Mouse (Mus musculus) layer of hippocampus, postnatal 14 days (tissue): Measurements from ENCODE around the gene Gm960. TPM values are rescaled to one million over a fixed set of nuclear protein-coding genes. Genes with fewer than 3 reads are reported as not detected.

Source experiments
- DNase-seq, 2 experiments: peaks; one replicate each; pipeline ENCODE4 v3.0.0; 2021 to 2022; ENCODE audit warnings: low spot score in 2 of 2, mixed read lengths in 1 of 2
- total RNA-seq, 2 experiments: library from RNA; stranded (reverse); gene quantifications; 2 replicates each; pipeline ENCODE4 v1.2.3; 2021

Gm960 gene
- total RNA-seq, 2 experiments from 2014 or later = 1.9 to 2.1 TPM

DNA sequence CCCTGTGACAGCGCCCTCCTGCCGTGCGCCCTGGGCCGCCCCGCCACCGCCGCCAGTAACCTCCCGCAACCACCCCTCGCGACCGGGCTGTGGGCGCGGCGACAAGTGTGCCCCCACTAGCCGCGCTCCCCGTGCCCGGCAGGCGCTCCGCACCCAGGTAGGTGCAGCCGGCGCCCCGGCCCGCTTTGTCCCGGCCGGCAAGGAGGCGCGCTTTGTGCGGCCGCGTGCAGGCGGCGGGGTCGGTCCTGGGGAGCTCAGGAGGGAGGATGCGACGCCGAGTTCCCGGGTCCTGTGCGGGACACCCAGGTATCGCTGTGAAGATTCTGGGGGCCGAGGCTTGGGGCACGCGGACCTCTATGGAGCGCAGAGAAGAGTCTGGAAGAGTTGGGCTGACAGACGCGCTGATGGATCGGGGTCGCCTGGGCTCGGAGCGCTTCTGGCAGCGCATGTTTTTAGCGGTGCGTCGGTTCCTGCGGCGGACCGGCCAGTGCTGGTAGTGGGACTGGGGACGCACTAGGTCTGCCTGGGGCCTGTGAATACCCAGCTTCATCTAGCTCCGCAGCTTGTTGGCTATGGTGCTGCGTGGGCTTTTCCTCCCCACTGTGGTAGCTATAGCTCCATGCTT lies 13.8 kb upstream of the Gm960 start:
- DNase-seq = no peak

DNA sequence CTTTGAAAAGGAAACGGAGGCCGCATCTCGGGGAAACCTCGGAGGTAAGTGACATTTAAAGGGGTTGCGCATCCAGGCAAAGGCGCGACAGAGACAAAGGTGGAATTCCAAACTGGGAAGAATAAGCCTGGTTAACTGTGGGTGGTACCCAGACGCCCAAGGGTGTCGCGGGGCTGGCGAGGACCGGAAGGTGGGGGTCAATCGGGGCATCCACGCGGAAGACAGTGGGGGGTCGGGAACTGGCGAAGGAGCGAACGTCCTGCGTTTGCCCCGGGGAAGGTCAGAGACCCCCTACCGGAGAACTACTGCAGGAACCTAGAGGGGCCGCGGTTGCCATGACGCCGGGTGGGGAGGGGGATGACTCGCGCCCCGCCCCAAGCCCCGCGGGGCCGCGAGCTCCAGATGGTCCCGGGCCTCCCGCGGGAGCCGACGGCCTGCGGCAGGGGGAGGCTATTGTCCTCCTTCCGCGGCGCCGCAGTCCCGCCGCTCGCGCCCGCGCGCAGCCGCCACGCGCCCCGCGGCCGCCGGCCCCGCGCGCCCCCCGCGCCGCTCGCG lies 13.2 kb upstream of the Gm960 start:
- DNase-seq = peak in 1 of 2 experiments; percentile 36

DNA sequence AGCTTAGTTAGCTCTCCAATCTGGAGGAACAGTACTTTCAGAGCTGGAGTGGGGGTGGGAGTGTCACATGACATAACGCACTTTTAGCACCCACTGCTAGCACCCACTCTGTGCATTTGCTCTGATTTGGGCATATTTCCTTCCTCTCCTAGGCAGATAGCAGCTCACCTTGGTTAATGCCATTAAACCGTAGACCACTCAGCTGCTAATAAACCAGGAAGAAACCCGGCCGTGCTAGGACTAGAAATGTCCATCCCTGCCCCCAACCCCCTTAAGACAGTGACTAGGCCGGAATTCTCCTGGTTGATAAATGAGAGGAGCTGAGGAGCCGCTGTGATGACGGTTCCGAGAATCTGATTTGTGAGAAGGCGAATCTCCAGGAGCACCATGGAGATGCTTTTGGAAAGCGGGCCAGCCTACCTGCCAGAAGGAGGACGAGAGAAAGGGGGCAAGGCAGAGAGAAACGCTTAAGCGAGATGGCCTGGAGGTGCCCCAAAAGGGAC lies 12.7 kb upstream of the Gm960 start, which contains the start of gene Sptbn2:
TSS of gene Sptbn2 (plus strand) at position 70 of the 503 bp plus-strand sequence.
- DNase-seq = peak; percentile 64 to 88

DNA sequence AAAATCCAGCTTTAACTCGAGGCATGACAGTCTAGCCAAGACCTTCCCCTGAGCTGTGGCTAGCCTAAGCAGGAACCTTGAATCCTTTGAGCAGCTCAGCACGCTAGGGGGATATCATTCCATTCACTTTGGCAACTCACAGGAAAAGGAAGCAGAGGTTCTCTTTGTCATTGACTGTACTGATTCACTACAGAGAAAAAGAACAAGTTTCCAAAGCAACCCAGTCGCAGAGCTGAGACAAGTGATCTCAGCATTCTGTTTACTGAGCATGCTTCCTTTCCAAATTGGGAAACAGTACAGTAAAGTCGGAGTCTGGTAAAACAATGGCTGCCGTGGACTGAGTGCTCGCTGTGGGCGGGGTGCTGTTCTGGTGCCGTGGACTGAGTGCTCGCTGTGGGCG lies 10.3 kb upstream of the Gm960 start:
- DNase-seq = no peak

DNA sequence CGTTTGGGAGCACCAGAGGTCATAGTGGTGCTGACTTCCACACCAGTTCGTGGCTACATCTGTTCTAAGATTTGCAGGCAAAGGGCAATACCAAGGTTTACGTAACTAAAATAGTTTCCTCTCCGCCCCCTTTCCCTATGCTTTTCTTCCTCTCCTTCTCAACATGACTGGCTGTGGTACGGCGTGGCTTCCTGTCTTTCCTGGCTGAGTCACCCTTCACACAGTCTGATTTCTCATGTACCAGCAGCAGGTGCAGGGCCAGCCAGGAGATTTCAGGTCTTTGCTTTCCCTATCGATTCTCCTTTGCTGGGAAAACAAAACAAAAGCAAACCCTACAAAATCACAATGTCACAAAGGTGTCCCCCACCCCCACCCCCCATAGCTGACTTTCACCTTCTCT lies 2.8 kb upstream of the Gm960 start:
- DNase-seq = no peak

DNA sequence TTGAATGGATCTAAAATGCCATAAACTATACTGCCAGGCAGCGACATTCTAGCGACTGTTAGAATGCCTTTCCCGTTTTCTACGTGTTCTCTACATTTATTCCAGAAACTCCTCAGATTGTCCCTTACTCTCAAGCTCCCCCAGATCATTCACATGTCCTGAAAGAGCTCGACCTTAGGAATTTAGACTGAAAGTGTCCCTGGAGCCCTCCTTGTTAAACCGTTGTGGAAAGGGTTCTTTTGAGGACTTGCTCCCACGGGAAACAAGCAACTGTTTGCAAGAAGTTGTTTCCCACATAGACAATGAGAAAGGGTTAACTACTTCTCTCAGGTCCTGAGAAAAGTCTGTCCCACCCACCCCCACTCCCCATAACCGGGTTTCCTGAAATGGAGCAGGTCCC lies 2.2 kb upstream of the Gm960 start:
- DNase-seq = no peak

DNA sequence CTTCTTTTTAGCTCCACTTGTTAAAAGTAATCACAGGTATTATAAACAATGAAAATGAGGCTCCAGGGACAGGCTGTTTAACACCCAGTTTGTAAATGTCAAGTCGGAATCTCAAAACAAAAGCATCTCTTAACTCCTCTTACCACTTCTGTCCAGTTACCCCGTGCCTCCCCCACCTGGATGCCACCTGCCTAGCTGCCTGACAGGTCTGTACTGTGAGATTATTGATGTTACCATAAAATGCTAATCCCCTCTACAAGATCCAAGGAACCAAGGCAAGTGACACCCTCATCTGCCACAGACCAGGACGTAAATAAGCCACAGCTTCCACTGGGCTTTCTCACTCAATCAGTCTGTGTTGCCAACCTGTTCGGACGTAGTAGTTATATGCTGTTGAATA lies 1.4 kb upstream of the Gm960 start:
- DNase-seq = no peak

DNA sequence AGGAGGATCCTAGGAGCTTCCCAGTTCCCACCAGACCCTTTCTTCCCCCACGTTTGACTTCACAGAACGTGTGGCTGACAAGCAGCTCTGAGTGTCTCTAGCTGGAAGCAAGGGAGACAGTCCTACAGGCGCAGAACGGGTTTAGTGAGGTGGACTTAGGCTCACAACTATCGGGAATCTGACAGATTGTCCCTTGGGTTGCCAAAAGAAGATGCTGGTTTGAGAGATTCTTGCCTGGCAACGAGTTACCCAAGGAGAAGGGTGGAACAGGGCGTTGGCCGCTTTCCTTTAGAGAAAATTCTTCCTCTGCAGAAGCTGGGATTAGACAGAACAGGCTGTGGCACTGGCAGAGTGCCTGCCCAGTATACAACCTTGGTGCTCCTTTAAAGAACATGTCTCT lies 388 bp upstream of the Gm960 start:
- peak; percentile 43 to 48 for DNase-seq

DNA sequence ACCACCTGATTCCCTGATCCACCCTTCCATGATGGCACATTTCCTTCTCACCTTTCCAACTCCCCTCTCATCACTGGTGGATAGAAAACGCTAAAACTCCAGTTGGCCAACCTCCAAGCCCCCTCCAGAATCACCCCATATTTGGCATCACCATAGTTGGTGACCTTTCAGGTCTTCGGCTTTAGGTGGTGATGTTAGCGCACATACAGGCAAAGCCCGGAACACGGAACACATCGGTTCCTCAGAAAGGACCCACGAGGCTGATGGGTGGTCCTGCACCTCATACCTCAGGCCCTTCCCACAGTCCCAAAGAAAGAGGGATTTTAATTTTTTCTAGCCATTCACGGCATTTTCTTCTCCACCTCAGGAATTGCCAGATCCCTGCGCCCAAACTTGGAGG lies 747 bp downstream of the Gm960 start:
- DNase-seq = no peak

DNA sequence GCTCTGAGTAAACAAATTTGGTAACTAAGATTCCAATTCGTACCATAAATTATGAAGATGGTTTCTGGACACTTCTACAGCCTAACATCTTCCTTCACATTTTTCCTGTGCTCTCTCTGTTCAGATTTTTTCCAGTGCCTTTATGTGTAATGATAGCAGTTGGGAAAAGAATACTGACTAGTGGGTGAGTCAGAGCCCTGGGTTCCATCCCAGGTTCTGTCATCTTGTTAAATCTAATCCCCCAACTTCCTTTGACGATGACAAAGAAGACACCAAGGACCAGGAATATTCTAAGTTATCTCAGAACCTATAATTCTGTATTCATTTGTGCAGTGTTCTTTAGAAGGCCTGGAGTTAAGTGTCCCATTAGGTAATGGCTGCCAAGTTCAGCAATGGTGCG lies 1.3 kb downstream of the Gm960 start:
- no peak for DNase-seq

DNA sequence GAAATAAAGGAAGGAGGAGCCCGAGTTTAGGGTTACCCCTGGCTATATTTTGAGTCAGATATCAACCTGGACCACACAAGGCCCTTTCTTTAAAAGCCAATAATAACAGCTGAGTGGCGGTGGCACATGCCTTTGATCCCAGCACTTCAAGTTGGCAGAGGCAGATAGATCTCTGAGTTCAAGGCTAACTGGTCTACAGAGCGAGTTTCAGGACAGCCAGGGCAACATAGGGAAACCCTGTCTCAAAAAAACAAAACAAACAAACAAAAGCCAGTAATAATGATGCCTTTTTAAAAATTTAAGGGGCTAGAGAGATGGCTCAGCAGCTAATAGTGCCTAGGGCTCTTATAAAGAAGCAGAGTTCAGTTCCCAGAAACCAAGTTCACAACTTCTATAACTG lies 4.1 kb downstream of the Gm960 start:
- DNase-seq = no peak

DNA sequence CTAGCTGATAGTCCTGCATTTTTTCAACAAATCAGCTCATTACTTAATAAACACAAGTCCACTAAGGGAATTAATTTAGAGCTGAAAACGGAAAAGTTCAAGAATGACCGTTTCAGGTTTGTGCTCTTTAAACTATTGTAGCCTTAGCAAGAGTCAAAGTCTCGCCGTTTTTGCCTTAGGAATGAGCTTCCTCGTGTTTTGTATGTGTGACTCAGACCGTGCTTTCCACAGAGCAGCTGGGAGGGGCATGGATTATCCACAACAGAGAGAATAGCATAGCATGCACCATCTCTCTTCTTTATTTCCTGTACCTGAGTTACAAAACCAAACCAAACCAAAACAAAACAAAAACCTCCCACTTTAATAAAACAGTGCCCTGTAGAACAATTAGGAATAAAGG lies 26.1 kb downstream of the Gm960 start:
- DNase-seq = no peak

DNA sequence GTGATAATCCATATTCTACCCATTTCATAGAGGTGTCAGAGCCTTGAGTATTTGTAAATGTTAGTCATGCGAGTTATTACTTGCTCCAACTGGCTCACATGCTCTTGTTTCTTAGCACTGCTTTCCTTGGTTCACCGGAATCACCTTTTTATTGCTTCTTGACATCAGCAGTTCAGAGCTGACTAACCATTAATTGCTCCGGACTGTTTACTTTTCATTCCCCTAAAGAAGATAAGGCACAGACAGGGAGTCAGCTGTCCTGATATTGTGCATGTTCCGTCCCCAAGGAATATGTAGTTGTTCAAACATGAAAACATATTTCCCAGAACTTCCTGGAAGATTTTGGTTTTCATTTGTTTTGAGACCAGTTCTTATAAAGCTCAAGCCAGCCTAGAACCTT lies 27.7 kb downstream of the Gm960 start:
- no peak for DNase-seq

DNA sequence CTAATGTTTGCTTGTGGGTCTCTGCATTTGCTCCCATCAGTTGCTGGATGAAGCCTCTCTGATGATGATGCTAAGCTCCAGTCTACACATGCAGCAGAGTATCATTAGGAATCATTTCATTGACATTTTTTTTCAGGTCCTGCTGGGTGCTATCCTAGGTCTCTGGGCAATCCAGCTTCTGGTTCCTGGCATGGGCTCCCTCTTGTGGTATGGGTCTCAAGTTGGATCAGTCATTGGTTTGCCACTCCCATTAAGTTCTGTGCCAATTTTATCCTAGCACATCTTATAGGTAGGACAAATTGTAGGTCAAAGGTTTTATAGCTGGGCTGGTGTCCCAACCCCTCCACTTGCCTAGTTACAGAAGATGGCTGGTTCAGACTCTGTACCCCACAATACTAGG lies 31.7 kb downstream of the Gm960 start:
- no peak for DNase-seq

DNA sequence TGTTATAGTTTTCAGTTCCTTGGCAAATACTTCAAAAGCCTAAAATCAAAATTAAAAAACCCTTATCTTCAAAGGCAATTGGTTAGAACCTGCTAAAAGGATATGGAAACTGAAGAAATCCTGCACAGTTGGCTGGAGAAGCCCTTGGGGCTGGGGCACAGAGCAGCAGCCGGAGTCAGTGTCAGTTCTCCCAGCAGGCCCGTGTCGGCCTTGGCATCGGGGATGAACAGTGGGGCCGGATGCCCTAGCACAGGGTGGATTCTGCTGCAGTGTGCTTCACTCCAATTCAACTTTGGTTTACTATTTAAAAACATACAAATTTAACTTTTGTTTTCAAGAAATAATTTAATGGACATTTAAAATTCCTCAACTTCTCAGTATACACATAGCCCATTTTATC lies 40.3 kb downstream of the Gm960 start:
- no peak for DNase-seq

DNA sequence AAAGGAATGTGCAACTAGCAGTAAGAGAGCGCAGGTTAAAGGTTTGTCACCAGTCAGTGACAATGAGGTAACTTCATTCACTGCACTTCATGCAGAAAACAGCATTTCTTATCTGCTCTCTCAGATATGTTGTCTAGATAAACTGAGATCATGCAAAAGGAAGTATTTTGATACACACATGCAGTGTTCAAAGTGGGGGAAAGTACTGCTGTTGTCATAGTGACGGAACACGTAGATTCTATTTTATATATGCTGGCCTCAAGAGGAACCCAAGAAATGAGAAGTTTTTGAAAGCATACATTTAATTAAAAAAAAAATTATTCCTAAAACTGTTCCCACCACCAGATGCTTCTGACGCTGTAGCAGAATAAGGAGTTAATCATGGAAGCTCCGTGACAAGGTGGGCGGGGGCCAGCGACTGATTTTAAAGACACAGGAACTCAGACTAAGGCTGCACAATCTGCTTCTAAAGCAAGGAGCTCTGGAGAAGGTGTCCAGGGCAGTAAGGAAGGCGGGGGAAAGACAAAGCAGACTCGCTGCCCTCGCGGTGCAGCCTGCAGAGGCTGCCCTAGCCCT lies 51.5 kb downstream of the Gm960 start:
- peak in 1 of 2 experiments; percentile 47 for DNase-seq

DNA sequence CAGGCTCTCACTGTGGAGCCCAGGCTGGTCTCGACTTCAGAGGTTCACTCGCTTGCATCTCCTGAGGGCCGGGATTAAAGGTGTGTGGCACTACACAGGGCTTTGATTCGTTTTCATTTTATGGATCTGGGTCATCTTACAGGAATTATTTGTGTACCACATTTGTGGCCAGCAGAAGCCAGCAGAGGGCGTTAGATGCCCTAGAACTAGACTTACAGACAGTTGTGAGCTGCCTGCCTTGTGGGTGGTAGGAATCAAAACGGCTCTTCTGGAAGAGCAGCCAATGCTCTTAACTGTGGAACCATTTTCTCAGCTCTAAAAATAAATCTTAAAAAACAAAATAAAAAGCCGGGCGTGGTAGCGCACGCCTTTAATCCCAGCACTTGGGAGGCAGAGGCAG lies 54.2 kb downstream of the Gm960 start:
- peak; percentile 60 to 78 for DNase-seq

DNA sequence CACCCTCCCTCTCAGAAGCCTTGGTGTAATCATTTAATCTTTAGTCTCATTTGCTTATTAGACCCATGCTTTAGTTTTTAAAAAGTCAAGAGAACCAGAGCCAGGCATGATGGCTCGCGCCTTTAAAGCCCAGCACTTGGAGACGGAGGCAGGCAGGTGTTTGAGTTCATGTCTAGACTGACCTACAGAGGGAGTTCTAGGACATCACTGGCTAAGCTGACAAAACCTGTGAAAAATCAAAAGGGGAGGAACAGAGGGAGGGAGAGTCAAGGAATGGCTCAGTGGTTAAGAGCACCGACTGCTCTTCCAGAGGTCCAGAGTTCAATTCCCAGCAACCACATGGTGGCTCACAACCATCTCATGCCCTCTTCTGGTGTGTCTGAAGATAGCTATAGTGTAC lies 62.5 kb downstream of the Gm960 start:
- DNase-seq = no peak

DNA sequence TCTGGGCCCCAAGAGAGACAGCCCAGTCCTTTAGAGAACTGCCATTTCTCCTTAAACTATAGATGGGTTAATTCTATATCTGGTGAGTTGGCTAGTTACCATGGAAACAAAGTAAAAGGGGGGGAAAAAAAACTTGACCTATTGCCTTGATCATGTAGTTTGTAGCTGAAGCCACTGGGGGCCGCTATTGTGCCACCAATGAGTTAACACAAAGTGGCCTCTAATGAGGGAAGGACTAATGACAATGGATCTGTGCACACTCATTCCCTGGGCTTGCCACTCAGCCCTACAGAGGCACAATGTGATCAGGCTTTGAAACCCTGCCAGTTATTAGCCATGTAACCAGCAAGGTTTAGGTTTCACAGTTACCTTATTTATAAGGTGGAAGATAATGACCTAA lies 69.6 kb downstream of the Gm960 start:
- DNase-seq = peak; percentile 66 to 80

DNA sequence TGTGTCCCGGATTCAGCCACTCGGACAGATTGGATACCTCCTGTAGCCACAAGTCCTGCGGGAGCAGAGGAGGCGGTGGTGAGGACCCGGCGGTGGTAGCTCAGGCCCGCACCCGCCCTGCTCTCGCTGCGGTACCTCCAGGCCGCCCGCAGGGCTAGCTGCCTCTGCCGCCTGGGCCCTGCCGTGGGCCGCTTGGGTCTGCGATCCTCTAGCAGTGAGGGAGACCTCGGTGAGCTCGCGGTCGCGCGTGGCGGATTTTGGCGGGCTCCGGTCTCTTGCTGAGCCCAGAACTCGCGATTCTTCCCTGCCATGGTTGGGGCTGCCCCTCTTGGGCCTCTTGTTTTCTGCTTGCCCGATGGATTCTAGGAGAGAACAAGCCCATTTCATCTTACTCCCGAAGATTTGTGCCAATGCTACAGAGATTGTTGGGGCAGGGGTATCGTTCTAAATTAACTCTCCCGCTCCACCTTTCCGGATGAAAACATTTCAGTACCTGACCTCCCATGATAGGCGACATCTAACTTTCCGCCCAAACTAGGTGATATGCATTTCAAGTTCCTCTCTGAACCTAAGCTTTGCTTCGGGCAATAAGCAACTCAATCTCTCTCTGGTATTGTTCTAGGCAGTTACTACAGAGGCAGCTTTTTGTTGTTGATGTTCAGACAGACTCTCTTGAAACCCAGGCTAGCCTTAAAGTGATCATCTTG lies 72.5 kb downstream of the Gm960 start:
- DNase-seq = no peak

DNA sequence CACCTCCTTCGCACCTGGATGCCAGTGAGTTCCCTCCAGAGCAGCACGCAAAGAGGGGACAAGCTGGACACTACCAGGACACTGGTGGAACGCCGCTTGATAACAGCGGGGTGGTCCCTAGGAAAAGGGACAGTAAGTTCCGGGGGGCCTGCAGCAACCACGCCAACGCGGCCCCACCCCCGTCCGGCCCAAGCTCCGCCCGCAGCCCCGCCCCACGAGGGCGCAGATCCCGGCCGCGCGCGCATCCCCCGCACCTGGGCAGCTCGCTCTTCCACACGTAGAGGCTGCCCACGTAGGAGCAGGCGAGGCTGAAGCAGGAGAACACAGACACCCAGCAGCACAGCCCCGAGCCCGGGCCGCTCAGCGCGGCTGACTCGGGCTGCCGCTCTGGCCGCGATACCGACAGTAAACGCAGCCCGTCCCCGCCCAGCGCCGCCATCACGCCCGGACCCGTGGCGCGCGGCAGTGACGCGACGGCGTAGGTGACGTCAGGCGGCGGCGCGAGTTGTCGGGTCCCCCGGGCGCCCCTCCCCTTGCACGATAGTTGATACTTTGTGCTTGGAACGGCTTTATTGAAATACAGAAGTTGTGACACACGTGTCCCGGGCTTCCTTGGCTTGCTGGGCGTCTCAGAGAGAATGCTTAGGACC lies 73.2 kb downstream of the Gm960 start, which contains the start of gene Rce1:
TSS of gene Rce1 (minus strand) at position 463 of the 650 bp plus-strand sequence.
- DNase-seq = peak; percentile 92
